Mouse (Mus musculus) forebrain, embryonic 11.5 days (tissue): Measurements from ENCODE around the gene Mcrs1. TPM values are rescaled to one million over a fixed set of nuclear protein-coding genes. Genes with fewer than 3 reads are reported as not detected.

ENCODE experiments used
- ATAC-seq: fragments of 200-750 bp; cut with Nextera tagmentation; replicated peaks from 2 replicates; pipeline ENCODE4 v1.8.0; 2017; ENCODE audit warnings: moderate TSS enrichment; ENCODE audit not compliant: low FRiP score
- DNase-seq: peaks from one replicate; pipeline ENCODE4 v3.0.0-alpha.2; 2017; ENCODE audit warnings: low spot score
- H3K27ac ChIP-seq: fragments of 300-500 bp; sonication (generic); 2 replicates; pipeline ENCODE4 v1.5.1; 2014; ENCODE audit warnings: low read depth, low read length
- H3K27me3 ChIP-seq: fragments of 300-500 bp; sonication (generic); 2 replicates; pipeline ENCODE4 v1.6.1; 2014; ENCODE audit warnings: mild to moderate bottlenecking, low read length, mixed read lengths; ENCODE audit not compliant: control insufficient read depth, insufficient read depth
- H3K36me3 ChIP-seq: fragments of 300-500 bp; sonication (generic); 2 replicates; pipeline ENCODE4 v1.6.1; 2014; ENCODE audit warnings: mild to moderate bottlenecking, low read length, moderate library complexity, mixed read lengths; ENCODE audit not compliant: control insufficient read depth, insufficient read depth
- H3K4me1 ChIP-seq: fragments of 300-500 bp; sonication (generic); replicated peaks from 2 replicates; pipeline ENCODE4 v1.6.1; 2014; ENCODE audit warnings: low read length, mixed read lengths; ENCODE audit not compliant: control insufficient read depth, insufficient read depth
- H3K4me2 ChIP-seq: fragments of 300-500 bp; sonication (generic); 2 replicates; pipeline ENCODE4 v1.6.1; 2014; ENCODE audit warnings: low read depth, mild to moderate bottlenecking, low read length, moderate library complexity, mixed read lengths; ENCODE audit not compliant: severe bottlenecking
- H3K4me3 ChIP-seq: fragments of 300-500 bp; sonication (generic); 2 replicates; pipeline ENCODE4 v1.5.1; 2014; ENCODE audit warnings: low read depth, low read length
- H3K9ac ChIP-seq: fragments of 300-500 bp; sonication (generic); 2 replicates; pipeline ENCODE4 v1.6.1; 2014; ENCODE audit warnings: low read length
- H3K9me3 ChIP-seq: fragments of 300-500 bp; sonication (generic); 2 replicates; pipeline ENCODE4 v1.6.1; 2016; ENCODE audit warnings: low read length, mixed read lengths; ENCODE audit not compliant: control insufficient read depth
- WGBS: fragments of 180-500 bp; shearing (Covaris S2); extraction: QIAGEN DNeasy Blood & Tissue Kit; methylation state at CpG from one replicate; pipeline ENCODE4 v1.1.7; 2014; 5-methylcytosine and 5-hydroxymethylcytosine counted together
- polyA plus RNA-seq: library from polyadenylated mRNA; unstranded; fragments of >200 nt; fragmentation: Nextera tagmentation; extraction: Ambion mirVana; gene quantifications from 2 replicates; pipeline ENCODE4 v1.2.1, GENCODE M21; 2014

Mcrs1 gene
- polyA plus RNA-seq, 1 experiment from 2014 or later = 194 TPM

DNA sequence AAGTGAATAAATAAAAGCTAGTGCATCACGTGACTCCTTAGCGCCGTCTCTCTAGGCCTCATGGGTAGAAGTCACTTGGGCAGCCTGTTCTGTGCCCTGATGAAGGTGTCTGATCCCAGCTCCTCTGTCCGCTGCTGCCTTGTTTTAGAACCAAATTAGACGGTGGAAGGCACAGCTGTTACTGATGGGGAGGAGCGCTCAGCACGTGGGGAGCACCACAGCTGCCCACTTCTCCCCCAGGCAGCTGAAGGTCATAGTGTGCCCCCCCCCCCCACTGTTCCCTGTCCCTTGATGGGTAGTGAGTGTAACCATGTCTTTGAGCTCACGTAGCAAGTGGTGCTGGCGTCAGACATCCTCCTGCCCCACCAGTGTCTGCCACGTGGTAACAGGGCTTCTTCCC is 38.6 kb downstream of the Mcrs1 start:
- no peak overlapping the region for H3K27ac ChIP-seq
- no peaks in the 10 kb centered on the region for H3K9me3 ChIP-seq
- no peaks in the 10 kb centered on the region for H3K4me1 ChIP-seq
- 89% methylated on average over 10 of the region's 10 CpGs for WGBS
- H3K4me2 ChIP-seq = no peak overlapping the region
- no peak for ATAC-seq
- 0 out of 2 replicates have a peak, but pooled peaks cover under 1% of the 10 kb centered on the region for H3K27me3 ChIP-seq
- H3K9ac ChIP-seq = no peak overlapping the region
- DNase-seq = no peak
- no peak overlapping the region for H3K4me3 ChIP-seq
- peaks cover 6% of the 10 kb centered on the region; the same call in 1 of the 2 replicates for H3K36me3 ChIP-seq

- no peaks in the 10 kb centered on the region for H3K4me1 ChIP-seq
- no peaks in the 10 kb centered on the region for H3K27me3 ChIP-seq
- ATAC-seq = no peak
- H3K36me3 ChIP-seq = peaks cover 3% of the 10 kb centered on the region; the same call in 1 of the 2 replicates
- no peak for DNase-seq
- no peak overlapping the region for H3K9ac ChIP-seq
- H3K9me3 ChIP-seq = no peaks in the 10 kb centered on the region
- no peak overlapping the region for H3K4me2 ChIP-seq
- WGBS = 67% methylated on average over 8 of the region's 8 CpGs
- no peak overlapping the region for H3K27ac ChIP-seq
- no peak overlapping the region for H3K4me3 ChIP-seq
These were observed 45.8 kb downstream of the Mcrs1 start for GRCm38 (mm10) chr15:99205959-99206358.

DNA sequence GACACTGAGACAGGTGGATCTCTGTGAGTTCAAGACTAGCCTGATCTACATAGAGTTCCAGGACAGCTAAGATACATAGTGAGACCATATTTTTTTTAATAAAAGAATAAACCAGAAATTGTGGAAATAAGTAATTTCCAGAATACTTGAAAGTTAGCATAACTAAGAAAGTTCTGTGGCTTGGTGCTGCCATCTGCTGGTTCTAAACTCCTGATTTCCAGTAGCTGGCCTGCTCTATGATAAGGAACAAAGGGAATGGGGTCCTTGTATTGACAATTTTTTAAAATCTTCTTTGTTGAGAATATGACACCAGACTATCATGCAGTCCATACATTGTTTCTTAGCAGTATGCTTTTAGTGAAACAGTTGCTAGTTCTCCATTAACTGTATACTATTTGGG is 53.0 kb downstream of the Mcrs1 start:
- 0 out of 2 replicates have a peak, but pooled peaks cover 2% of the 10 kb centered on the region for H3K4me1 ChIP-seq
- ATAC-seq = no peak
- no peak for DNase-seq
- H3K36me3 ChIP-seq = no peaks in the 10 kb centered on the region; the same call in 1 of the 2 replicates
- no peaks in the 10 kb centered on the region for H3K27me3 ChIP-seq
- no peak overlapping the region for H3K9ac ChIP-seq
- H3K4me3 ChIP-seq = no peak overlapping the region
- H3K4me2 ChIP-seq = no peak overlapping the region
- H3K9me3 ChIP-seq = no peaks in the 10 kb centered on the region
- H3K27ac ChIP-seq = no peak overlapping the region

GRCm38 (mm10) chr15:99195043-99195442 is 56.7 kb downstream of the Mcrs1 start:
- Histone ChIP-seq H3K9me3 (no peaks in the 10 kb centered on the region), H3K4me1 (0 out of 2 replicates have a peak, but pooled peaks cover 2% of the 10 kb centered on the region), H3K36me3 (peaks cover 5% of the 10 kb centered on the region; the same call in 1 of the 2 replicates), H3K4me2 (no peak overlapping the region), H3K9ac (no peak overlapping the region), H3K27ac (no peak overlapping the region), H3K4me3 (no peak overlapping the region), H3K27me3 (no peaks in the 10 kb centered on the region)
- ATAC-seq (no peak), DNase-seq (no peak)
- WGBS = 49% methylated on average over 6 of the region's 6 CpGs

- DNase-seq (no peak), ATAC-seq (no peak)
- Histone ChIP-seq H3K27ac (no peak overlapping the region), H3K4me1 (0 out of 2 replicates have a peak, but pooled peaks cover 2% of the 10 kb centered on the region), H3K9me3 (no peaks in the 10 kb centered on the region), H3K4me3 (no peak overlapping the region), H3K36me3 (peaks cover 5% of the 10 kb centered on the region; the same call in 1 of the 2 replicates), H3K27me3 (no peaks in the 10 kb centered on the region), H3K9ac (no peak overlapping the region), H3K4me2 (no peak overlapping the region)
- WGBS = 82% methylated on average over 10 of the region's 10 CpGs
These were observed 57.4 kb downstream of the Mcrs1 start for GRCm38 (mm10) chr15:99194358-99194757.

Other genes starting within 250 kb of the Mcrs1 start
- 142 and 160 TPM in 2 replicates for gene Tuba1c, start 222.1 kb downstream of the Mcrs1 start, polyA plus RNA-seq
- 0.19 and 0.94 TPM in 2 replicates for gene Prph, start 196.8 kb downstream of the Mcrs1 start, polyA plus RNA-seq
- gene Troap, start 177.4 kb downstream of the Mcrs1 start, polyA plus RNA-seq = 38.8 and 40.2 TPM in 2 replicates
- 0.12 TPM in 1 of 2 replicates, not detected in the other for gene C1ql4, start 164.1 kb downstream of the Mcrs1 start, polyA plus RNA-seq
- gene Dnajc22, start 158.8 kb downstream of the Mcrs1 start, polyA plus RNA-seq = 0.16 and 0.40 TPM in 2 replicates
- 60.3 and 60.7 TPM in 2 replicates for gene Spats2, start 126.0 kb downstream of the Mcrs1 start, polyA plus RNA-seq
- gene Kcnh3, start 27.1 kb downstream of the Mcrs1 start, polyA plus RNA-seq = 0.08 and 0.12 TPM in 2 replicates
- 62.4 and 69.0 TPM in 2 replicates for gene Prpf40b, start 43.1 kb upstream of the Mcrs1 start, polyA plus RNA-seq
- 0.15 and 0.36 TPM in 2 replicates for gene Fam186b, start 43.9 kb upstream of the Mcrs1 start, polyA plus RNA-seq
- gene Fmnl3, start 118.5 kb upstream of the Mcrs1 start, polyA plus RNA-seq = 14.3 and 17.0 TPM in 2 replicates
- 229 and 267 TPM in 2 replicates for gene Tmbim6, start 140.9 kb upstream of the Mcrs1 start, polyA plus RNA-seq
- gene Nckap5l, start 205.8 kb upstream of the Mcrs1 start, polyA plus RNA-seq = 12.0 and 12.2 TPM in 2 replicates
- gene Bcdin3d, start 222.8 kb upstream of the Mcrs1 start, polyA plus RNA-seq = 20.0 and 21.5 TPM in 2 replicates